Comparison of ENCODE assay signal across 23 mouse cellular contexts in genomic region chrX:135990661-135991060, GRCm38 (mm10). TPM values are rescaled to one million over a fixed set of nuclear protein-coding genes. Genes with fewer than 3 reads are reported as not detected.
"Had no signal": no experiment of that assay in that cellular context is flagged by ENCODE, and none has a peak within 500 bp of the region (broad histone marks: within the 10 kb centered on the region; RNA-seq: fewer than 3 reads in every experiment).

No protein-coding gene starts in this region.

- H3K9ac ChIP-seq: limb, embryonic 12.5 days; limb, embryonic 15.5 days; liver, embryonic 14.5 days; liver, postnatal 0 days; lung, embryonic 15.5 days; midbrain, embryonic 13.5 days; neural tube, embryonic 13.5 days had no signal

- H3K4me3 ChIP-seq: limb, embryonic 12.5 days; limb, embryonic 15.5 days; lung, embryonic 15.5 days; megakaryocyte, embryonic 14.5 days; midbrain, embryonic 10.5 days; midbrain, embryonic 13.5 days; myocyte; neural tube, embryonic 13.5 days had no signal

- H3K27ac ChIP-seq: limb, embryonic 12.5 days; limb, embryonic 15.5 days; liver, embryonic 14.5 days; lung, embryonic 15.5 days; midbrain, embryonic 10.5 days; midbrain, embryonic 13.5 days; neural tube, embryonic 13.5 days; stomach, postnatal 0 days had no signal

- H3K4me1 ChIP-seq: limb, embryonic 12.5 days; limb, embryonic 15.5 days; lung, embryonic 15.5 days; megakaryocyte, embryonic 14.5 days had no signal

- H3K36me3 ChIP-seq: limb, embryonic 12.5 days; limb, embryonic 15.5 days; lung, embryonic 15.5 days; midbrain, embryonic 10.5 days; midbrain, embryonic 13.5 days; neural tube, embryonic 13.5 days had no signal

- H3K27me3 ChIP-seq: limb, embryonic 15.5 days; lung, embryonic 15.5 days; midbrain, embryonic 13.5 days; neural tube, embryonic 13.5 days had no signal

- DNase-seq: kidney, adult 18-20 months; kidney, adult 9 months; kidney, postnatal 14 days; kidney, postnatal 4 days; left cerebral cortex, postnatal 4 days; liver, postnatal 0 days; right cerebral cortex, adult 18-20 months; right cerebral cortex, postnatal 14 days; right cerebral cortex, postnatal 4 days; thymus, adult 18-20 months; thymus, postnatal 36 days had no signal

RNA-seq across cellular contexts. Expression of gene Arxes2, which starts 3.0 kb away (rescaled TPM):
- total RNA-seq: monocyte, adult 5-6 weeks; neutrophil, adult 5-6 weeks had no signal

RNA-seq across cellular contexts. Expression of gene Arxes1, which starts 42.5 kb away (rescaled TPM):
- total RNA-seq: monocyte, adult 5-6 weeks; neutrophil, adult 5-6 weeks had no signal
- polyA plus RNA-seq: myocyte had no signal
